Mouse (Mus musculus): ENCODE data around the gene Bap1.

The Bap1 gene

GRCm38 (mm10) chr14:31251084-31251604 lies at the start of gene Bap1, which contains the start of gene Phf7:
Bap1 (plus strand) TSS chr14:31251450.
Phf7 (minus strand) TSS chr14:31251317.
- DNase-seq (ENCODE audit: low spot score) = peak; percentile 90

GRCm38 (mm10) chr14:31204844-31205243 lies 46.4 kb upstream of the Bap1 start:
- no peak for DNase-seq (ENCODE audit: low spot score)

DNA sequence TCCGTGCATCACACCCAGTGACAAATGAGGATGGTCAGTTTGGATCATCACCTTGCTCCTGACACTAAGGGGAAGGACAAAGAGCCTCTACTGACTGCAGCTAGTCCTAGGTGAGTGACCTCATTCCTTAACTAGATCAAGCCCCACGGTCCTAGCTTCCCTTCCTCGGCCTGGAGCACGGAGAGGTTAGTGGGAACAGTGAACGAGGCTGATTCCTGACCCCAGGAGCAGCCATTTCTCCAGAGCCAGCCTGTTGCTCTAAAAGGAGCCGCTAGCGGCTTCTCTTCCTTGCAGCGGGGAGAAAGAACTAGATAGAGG lies 46.0 kb upstream of the Bap1 start:
- DNase-seq (ENCODE audit: low spot score) = no peak

- no peak for DNase-seq (ENCODE audit: low spot score)
These were observed 45.4 kb upstream of the Bap1 start for GRCm38 (mm10) chr14:31205562-31206467.

GRCm38 (mm10) chr14:31206472-31206981 lies 44.7 kb upstream of the Bap1 start:
- peak; percentile 93 for DNase-seq (ENCODE audit: low spot score)

DNA sequence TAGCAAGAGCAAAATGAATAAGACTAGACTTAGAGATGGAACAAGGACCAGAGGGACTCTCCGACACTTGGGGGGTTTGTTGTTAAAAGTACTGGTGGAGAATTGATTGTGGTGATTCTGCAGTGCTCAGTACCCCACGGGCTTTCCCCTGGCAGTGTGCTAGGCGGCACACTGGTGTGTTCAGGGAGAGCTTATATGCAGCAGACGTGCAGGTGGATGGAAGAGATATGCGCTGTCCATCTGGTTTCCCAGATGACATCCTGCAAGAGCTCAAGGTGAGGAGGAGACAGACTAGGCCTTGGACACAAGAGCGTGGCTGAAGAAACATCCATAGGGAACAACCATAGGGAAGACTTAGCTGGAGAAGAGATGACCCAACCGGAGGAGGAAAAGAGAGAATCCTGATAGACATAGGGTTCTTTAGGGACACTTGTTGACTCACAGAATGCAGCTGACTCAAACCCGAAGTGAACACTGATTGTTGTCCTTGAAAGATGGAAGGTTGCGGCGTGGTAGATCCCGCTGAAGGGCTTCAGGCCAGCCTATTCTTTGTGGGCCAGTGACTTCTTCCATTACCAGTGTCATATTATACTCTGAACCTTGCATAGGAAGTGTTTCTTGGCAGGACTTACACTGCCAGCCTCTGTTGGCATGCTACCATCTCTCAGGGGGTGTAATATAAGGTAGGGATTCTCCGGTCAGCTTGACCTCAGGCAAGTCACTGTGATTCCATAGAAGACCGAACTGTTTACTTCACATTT lies 44.0 kb upstream of the Bap1 start:
- no peak for DNase-seq (ENCODE audit: low spot score)

DNA sequence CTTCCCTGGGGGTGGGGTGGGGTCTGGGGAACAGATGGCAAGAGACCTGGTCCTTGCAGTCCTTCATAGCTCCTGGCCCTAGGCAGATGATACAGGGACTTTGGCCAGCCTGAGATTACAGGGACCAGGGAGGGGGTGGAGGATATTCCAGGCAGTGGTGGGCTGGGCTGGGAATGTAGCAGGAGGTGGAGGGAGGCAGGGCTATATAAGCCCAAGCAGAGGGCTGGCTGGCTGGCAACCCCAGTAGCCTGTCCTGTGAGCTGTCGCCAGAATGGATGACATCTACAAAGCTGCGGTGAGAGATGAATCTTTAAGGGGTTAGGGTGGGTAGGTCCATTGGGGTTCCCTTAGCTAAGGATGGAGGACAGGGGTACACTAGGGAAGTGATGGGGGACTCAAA lies 43.2 kb upstream of the Bap1 start, which contains the start of gene Tnnc1:
Tnnc1 (plus strand) TSS at position 229 of the 400 bp plus-strand sequence.
- DNase-seq (ENCODE audit: low spot score) = no peak

DNA sequence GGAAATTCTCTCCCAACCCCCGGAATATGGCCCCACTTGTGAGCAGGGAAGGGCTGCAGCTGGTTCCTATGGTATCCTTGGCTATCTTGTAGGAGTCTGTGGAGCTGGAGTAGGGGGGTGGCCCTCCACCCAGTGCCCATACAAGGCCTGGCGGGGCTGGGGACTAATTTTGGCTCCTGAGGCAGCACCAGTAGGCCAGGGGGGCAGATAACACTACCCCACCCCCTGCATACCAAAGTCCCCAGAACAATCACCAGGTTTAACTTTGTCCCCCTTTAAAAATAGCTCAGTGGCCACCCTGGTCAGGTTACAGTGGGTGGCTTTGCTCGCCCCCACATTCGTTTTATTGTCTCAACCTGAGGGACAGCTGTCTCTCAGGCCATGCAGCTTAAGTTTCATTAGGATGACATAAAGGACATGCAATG lies 42.1 kb upstream of the Bap1 start:
- no peak for DNase-seq (ENCODE audit: low spot score)

DNA sequence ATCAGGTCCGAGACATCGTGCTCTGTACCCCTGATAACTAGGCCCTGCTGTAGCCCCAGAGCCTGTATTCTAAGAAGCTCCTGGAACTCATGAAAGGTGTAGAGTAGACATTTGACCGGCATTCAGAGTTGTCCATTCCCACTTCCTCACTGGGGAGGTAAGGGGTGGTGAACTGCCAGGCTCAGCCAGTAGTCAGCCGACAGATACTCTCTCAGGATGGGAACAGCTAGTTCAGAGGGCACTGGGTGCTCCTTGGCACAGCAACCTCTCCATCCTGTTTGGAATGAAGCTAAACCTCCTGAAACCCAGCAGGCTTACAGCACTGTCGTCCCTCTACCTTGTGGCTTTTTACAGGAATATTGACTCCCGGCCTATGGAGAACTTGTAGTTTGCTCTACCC lies 39.4 kb upstream of the Bap1 start:
- no peak for DNase-seq (ENCODE audit: low spot score)

DNA sequence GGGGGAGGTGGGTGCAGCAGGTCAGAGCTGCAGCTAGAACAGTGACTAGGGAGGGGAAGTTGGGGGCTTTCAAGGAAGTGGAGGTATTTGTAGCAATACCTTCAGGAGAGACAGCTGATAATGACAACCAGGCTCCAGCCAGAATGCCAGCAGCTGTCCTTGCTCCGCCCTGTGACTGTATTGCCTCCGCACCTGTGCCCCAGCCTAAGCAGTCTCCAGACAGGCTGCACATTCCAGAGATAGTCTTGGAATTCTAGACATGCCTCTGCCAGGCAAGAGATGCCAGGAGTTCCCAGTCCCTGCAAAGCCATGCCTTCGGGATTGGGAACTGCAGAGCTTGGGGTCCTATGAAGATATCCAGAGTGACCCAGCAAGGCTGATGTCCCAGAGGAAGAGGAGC lies 38.8 kb upstream of the Bap1 start:
- DNase-seq (ENCODE audit: low spot score) = no peak

DNA sequence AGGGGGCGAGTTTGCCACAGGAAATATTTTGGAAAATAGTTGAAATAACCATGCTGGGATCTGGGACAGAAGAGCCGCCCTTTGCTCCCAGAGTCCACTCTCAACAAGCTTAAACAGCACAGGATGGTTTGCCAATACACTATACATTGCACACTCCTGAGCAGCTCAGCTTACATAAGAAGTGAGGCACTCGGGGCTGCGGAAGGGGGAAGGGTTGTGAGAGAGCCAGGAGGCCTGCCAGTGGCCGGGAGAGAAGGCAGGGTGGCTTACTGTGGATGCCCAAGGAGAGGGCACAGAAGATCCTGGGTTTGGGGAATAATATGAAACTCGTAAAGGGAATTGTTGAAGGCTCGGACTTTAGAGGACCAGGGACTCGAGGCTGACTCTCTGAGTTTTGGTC lies 37.4 kb upstream of the Bap1 start:
- no peak for DNase-seq (ENCODE audit: low spot score)

GRCm38 (mm10) chr14:31214684-31215083 lies 36.6 kb upstream of the Bap1 start:
- no peak for DNase-seq (ENCODE audit: low spot score)

DNA sequence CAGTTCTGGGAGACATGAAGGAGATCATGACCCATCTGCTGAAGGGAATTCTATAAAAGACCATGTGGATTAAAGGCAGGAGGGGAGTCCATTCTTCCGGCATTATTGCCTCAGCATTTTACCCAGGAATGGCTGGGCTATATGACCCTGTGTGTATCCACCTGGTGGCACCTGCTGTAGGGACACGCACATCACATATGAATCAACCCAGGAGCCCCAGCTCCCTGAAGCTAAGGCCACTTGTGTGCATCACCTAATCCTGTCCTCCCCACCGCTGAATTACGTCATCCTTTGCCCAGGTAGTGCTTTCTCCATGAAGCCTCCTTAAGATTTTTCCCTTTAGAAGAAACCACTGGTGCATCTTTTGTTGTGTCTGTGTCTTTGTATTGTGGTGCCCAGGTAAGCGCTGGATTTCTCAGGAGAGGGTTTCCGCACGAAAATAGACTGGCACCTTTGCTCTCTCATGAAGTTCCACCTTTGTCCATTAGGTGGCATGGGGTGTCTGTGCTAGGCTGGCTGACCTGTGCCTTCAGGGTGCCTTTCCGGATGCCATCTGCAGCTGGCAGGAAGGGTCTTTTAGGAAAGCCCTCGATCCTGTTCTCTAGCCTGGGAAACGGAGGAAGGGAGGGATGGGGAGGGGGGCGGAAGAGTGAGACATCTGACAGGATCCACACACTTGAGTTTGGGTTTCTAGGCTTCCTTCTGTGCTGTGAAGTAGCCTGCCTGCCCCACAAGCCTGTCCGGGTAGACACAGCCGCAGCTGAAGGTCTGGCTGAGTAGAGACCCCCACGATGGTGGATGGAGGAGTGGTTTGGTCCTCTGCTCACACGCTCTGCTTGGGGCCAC lies 35.9 kb upstream of the Bap1 start:
- no peak for DNase-seq (ENCODE audit: low spot score)

DNA sequence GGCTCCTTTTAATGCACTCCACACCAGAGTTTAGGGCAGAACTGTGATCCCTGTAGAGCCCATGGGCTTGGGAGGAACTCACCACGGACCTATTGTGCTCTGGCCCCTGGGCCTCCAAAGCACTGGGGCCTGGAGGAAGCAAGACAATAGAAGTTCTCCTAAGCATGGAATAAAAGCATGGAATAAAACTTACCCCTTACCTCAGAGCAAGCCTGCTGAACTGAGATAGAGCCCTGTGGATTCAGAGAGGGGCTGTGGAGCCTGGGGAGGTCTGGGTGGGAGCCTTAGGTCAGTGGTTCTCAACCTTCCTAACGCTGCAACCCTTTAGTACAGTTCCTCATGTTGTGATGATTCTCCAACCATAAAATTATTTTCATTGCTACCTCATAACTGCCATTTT lies 34.4 kb upstream of the Bap1 start, which contains the start of gene Nisch:
Nisch (minus strand) TSS at position 101 of the 400 bp plus-strand sequence.
- no peak for DNase-seq (ENCODE audit: low spot score)

- no peak for DNase-seq (ENCODE audit: low spot score)
These were observed 33.6 kb upstream of the Bap1 start, which contains the start of gene Sema3g for GRCm38 (mm10) chr14:31217666-31218065. Sema3g (plus strand) TSS chr14:31217860.

DNA sequence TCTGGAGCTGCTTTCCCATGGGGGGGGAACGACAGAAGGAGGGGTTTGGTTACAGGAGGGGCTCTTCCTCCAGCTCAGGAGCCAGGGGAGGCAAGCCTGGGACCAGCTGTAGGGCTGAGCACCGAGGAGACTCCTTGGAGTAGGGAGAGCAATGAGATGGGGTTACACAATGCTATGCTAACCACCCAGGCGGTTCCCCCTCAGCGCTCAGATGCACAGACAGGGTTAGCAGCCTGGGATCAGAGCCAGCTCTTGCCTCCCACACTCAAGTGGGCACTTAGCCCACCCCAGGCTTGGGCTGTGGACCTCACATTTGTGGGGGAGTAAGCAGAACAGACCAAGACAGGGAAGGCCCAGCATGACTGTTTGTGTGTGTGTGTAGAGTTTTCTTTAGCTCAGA lies 24.3 kb upstream of the Bap1 start:
- no peak for DNase-seq (ENCODE audit: low spot score)

- DNase-seq (ENCODE audit: low spot score) = no peak
These were observed 23.0 kb upstream of the Bap1 start for GRCm38 (mm10) chr14:31228234-31228633.

DNA sequence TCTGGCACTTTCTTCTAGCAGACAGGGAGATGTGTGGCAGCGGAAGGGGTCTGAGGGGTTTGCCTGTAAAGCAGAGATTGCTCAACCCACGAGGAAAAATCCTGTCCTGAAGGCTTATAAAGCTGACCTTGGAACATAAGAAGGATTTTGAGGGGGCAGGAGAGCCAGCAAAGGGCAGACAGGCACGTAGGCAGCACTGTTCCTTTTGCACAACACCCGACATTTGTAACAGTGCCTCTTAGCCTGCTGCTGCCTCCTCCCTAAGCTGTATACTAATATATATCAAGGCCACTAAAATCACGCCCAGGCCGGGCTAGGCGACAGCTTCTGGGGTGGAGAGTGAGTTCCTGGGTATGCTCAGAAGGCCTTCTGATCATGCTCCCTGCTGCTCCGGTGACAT lies 20.8 kb upstream of the Bap1 start:
- no peak for DNase-seq (ENCODE audit: low spot score)

GRCm38 (mm10) chr14:31232404-31233069 lies 18.7 kb upstream of the Bap1 start:
- no peak for DNase-seq (ENCODE audit: low spot score)

DNA sequence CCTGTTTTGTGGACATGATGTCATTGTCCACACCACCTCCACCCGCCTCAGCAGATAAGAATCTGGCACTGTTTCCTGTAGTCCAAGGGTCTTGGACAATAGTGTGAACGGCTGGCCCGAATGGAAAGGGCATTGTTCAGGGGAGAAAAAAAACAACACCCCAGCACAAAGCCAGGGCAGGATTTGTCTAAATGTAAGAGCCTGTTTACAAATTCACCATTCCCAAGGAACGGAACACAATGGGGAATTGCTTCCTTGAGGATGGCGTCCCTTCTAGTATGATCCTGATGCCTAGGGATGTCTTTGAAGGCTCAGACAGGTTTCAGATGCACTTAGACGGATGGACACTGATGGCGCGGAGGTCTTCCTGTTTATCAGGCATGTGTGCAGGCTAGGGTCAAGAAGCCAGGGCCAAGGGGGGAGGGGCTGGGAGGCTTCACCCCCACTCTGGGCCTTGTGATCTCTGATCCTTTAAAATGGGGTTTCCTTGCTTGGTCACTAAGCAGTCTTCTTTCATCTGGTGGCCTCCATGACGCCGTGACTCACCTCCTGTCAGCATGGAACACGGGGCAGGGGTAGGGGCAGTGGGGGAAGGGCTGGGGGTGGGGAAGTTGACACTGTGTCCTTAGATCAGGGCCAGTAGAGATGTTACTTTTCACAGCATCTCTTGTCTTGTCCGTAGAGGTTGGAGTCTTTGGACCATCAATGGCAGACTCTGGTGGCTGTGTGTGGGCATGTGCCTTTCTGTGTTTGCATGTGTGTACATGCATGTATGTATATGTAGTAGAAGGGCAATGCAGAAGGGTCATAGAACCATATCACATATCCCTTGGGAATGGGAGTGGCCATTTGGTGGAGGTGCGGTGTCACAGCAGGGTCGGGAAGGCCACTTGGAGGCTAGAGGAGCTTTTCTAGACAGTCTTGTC lies 17.9 kb upstream of the Bap1 start:
- DNase-seq (ENCODE audit: low spot score) = no peak
